In genomic region chr16:91623074-91623473, GRCm38 (mm10) we compare ENCODE assay signal across 21 mouse cellular contexts.
"Had no signal": no experiment of that assay in that cellular context is flagged by ENCODE, and none has a peak within 500 bp of the region (broad histone marks: within the 10 kb centered on the region; RNA-seq: fewer than 3 reads in every experiment).

No protein-coding gene starts in this region.

- DNase-seq: kidney, adult 11 months; kidney, adult 8-10 months; kidney, postnatal 14 days; kidney, postnatal 4 days; layer of hippocampus, postnatal 36 days; left cerebral cortex, postnatal 4 days; liver; lung, adult 18-20 months; lung, postnatal 10 days; lung, postnatal 36 days; thymus, postnatal 25 days had no signal

- H3K9me3 ChIP-seq: intestine, embryonic 15.5 days; limb, embryonic 13.5 days; liver, embryonic 12.5 days; liver, embryonic 15.5 days; lung, embryonic 15.5 days; midbrain, embryonic 12.5 days; midbrain, embryonic 15.5 days; neural tube, embryonic 13.5 days; stomach, embryonic 15.5 days had no signal

- H3K4me1 ChIP-seq: intestine, embryonic 15.5 days; lung, embryonic 15.5 days; stomach, embryonic 15.5 days had no signal

- ATAC-seq: intestine, embryonic 15.5 days; liver, embryonic 12.5 days; midbrain, embryonic 15.5 days had no signal

- H3K27ac ChIP-seq: intestine, embryonic 15.5 days; limb, embryonic 13.5 days; liver, embryonic 12.5 days; liver, embryonic 15.5 days; lung, embryonic 15.5 days; midbrain, embryonic 12.5 days; midbrain, embryonic 15.5 days; neural tube, embryonic 13.5 days; stomach, embryonic 15.5 days had no signal

- H3K4me3 ChIP-seq: intestine, embryonic 15.5 days; limb, embryonic 13.5 days; liver, embryonic 12.5 days; liver, embryonic 15.5 days; lung, embryonic 15.5 days; midbrain, embryonic 12.5 days; midbrain, embryonic 15.5 days; myocyte; neural tube, embryonic 13.5 days; stomach, embryonic 15.5 days had no signal

- H3K27me3 ChIP-seq: intestine, embryonic 15.5 days; limb, embryonic 13.5 days; liver, embryonic 12.5 days; liver, embryonic 15.5 days; midbrain, embryonic 12.5 days; midbrain, embryonic 15.5 days; neural tube, embryonic 13.5 days; stomach, embryonic 15.5 days had no signal
